Mouse (Mus musculus): ENCODE measurements around the gene Gsdma3.

Gsdma3 gene

DNA sequence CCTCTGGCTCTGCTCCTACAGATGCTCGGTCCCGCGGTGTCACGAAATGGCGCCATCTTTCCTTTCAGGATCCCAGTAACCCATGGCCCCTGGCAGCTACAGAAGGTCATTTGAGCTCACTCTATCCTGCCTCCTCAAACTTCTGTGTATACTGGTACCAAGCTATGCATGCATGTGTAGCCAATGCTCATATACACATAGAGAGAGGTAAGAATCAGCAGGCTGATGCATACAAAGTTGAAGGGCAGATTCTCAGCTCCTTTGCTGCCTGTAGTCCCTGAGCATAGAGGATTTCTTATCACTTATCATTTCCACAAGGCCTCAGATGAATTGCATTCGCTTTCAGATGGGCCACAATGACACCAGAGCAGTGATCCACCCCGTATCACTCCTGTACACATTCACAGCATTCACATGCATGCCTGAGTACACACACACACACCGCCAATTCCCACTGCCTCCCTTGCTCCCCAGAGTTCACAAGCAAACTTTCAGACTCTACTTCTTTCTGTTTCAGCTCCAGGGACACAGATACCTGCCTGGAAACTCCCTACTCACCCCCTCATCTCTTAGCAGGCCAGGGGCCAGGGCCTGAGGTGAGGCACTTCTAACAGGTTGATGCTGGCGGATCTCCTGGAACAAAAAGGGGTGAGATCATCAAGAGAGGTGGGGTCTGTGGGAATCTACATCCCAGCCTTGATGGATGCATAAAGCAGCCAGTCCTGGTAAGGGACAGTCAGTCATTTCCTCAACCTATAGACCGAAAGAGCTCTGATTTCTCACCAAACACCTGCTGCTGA is at the start of gene Gsdma3, which contains the start of gene Gm12355:
Gene Gsdma3, plus strand, starts transcription at position 750 of the 800 bp plus-strand sequence.
Gene Gm12355, minus strand, starts transcription at position 51 of the 800 bp plus-strand sequence.
- DNase-seq (ENCODE audit: low read depth), result no peak

GRCm38 (mm10) chr11:98577776-98578175 is 48.4 kb upstream of the Gsdma3 start:
- no peak for DNase-seq (ENCODE audit: low read depth)

GRCm38 (mm10) chr11:98580301-98581121 is 45.6 kb upstream of the Gsdma3 start:
- no peak for DNase-seq (ENCODE audit: low read depth)

DNA sequence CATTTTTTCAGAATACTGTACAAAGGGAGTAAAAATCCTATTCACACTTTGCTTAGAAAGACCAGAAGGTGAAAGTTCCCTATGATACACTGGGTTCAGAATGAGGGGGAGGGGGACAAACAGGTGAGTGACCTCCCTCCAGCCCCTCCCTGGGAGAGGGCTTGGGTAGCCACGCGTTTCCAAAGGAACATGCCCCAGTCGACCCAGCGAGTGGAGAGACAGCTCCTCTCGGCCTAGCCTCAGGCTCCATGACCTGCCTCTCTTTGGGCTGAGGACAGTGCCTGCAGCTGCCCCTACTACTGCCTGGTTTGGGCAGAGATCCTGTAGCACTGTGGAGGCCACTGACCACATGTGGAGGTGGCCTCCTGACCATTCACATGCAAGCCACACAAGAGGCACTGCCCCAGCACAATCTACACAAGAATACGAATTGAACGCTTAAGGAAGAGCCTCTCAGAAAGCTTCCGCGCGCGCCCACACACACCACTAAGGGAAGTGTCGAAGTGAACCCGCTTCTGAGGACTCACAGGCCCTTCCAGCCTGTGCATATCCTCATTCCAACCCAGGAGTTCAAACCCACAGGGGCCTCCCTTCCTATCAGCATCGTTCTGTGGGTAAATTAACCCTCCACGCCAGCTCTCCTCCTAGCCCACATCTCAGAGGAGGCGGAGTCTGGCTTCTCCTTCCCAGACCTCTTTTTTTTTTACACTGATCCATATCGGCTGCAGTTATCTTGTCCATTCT is 44.7 kb upstream of the Gsdma3 start:
- no peak for DNase-seq (ENCODE audit: low read depth)

DNA sequence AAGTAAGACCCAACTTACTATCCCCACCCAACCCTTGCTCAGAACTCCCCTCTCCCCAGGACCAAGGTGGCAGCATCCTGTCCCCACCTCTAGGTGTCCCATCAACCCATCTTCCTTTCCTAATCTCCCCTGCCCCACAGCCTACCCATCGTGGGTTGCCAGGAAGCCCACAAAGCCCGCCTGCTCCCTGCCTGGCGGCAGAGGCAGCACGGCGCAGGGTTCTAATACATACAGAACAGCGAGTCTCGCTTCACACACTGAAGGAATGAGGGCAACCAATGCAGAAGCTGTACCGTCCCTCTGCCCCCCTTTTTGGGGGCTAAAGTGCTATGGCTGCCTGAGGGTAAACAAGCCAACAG is 44.2 kb upstream of the Gsdma3 start:
- no peak for DNase-seq (ENCODE audit: low read depth)

DNA sequence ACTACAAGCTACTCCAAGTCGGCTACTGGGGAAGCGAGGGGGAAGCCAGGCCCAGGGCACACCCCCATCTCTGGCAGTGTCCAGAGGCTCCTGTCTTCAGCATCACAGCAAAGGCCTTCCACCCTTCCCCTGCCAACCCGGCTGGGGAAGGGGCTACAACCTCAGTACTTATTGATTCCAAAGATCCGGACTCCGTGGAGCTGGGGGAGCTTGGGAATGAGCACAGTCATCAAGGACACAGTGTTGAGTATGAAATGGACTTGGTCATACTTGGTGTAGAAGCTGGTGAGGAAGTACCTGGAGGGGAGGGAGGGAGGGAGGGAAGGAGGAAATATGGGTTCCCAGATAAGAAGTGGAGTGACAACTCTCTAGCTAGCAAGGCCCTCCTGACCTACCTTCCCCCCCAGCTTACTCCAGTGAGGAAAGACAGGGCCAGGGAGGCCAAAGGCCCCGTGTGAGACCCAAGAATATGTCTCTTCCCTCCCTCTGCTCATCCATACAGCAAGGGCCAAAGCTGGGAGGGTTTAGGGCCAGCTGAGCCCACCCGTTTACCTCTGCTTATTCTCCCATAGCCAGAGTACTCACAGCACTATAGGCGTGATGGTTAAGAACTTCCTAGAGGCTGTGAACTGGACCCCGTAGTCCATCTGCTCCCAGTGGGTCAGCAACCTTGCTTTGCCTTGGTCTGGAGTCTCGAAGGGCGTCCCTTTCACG is 43.5 kb upstream of the Gsdma3 start:
- DNase-seq (ENCODE audit: low read depth), result no peak

DNA sequence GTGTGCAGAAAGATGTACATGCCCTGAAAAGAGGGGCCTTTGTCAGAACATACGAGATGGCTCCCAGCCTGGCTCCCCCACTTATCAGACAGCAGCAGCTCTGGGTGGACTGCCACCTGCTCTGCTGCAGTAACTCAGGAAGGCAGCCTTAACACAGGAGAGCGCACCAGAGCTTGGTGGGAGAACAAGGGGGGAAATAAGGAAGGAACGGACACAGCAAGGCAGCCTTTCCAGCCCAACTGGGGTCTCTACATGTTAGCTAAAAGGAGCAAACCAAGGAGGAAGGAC is 43.0 kb upstream of the Gsdma3 start:
- no peak for DNase-seq (ENCODE audit: low read depth)

DNA sequence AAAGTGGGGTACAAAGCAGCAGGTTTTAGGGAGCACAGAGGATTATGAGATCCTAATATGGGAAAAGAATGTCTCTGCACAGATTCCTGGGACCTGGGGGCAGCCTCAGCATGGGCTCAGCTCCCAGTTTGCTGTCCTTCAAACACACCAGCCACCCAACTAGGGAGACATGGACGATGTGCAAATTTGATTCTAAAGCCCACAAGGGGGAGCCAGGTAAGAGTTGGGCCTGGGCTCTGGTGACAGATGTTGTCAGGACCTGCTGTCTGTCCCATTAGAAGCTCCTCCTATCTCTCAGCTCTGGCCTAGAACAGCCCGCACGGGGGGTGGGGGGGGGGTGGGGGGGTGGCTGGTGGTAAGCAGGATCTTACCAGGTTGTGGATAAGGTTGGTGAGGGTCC is 42.6 kb upstream of the Gsdma3 start:
- DNase-seq (ENCODE audit: low read depth), result no peak

DNA sequence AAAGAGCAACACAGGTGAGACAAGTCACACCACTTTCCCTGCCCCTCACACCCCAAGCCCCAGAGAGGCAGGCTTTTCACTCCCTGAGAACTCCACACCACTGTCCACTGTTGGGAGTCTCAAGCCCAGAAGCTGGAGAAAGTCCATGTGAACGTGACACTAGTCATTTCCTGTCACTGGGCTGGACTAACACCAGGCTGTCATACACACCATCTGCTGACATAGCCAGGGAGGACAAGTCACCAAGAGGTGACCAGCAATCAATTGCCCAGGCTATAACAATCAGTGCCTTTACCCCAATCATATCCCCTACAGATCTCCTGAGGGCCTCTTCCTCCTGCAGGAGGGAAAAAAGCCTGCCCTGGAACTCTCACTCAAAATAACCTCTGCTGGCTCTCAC is 42.0 kb upstream of the Gsdma3 start:
- no peak for DNase-seq (ENCODE audit: low read depth)

- DNase-seq (ENCODE audit: low read depth), result no peak
These were observed 41.5 kb upstream of the Gsdma3 start for GRCm38 (mm10) chr11:98584629-98585177.

DNA sequence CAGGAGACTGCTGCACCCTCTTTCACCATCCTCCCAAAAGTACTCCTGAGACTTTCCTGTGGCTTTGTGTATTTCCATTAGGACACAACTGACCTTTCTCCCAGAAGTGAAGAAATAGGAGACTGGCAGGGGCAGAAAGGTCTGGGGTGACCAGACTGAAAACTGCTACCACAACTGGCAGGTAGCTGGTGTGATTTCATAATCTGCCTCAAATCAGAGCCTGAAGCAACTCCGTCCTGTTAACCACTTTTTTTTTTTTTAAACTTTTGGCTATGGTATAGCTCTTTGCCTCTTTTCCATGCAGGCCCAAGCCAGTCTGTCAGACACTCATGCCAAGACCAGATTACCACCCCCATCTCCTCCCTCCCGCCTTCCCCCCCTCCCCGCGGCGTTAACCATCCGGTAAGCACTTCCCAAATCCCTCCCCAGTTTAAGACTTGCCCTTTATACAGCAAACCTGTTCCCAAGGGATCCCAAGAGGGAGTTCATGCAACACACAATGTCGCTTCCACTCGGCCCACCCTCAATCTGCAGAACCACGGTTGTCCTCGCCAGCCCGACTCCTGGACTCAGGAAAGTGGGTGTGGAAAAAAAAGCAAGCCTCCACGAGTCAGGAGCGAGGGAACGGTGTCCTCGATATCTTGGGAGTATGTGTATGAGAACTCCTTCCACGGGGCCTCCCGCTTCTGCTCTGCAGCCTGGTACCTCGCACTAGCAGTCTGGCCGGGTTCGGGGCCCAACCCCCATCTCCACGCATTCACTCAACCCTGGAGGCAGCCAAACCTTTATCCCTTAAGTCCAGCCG is 39.9 kb upstream of the Gsdma3 start:
- DNase-seq (ENCODE audit: low read depth), result peak; percentile 45

GRCm38 (mm10) chr11:98586892-98587563 is 39.1 kb upstream of the Gsdma3 start, which contains the start of gene Ormdl3:
TSS of gene Ormdl3 (minus strand) at chr11:98587368.
- peak; percentile 95 for DNase-seq (ENCODE audit: low read depth)

- DNase-seq (ENCODE audit: low read depth), result peak; percentile 79
These were observed 38.2 kb upstream of the Gsdma3 start for GRCm38 (mm10) chr11:98587684-98588546.

GRCm38 (mm10) chr11:98588833-98589281 is 37.3 kb upstream of the Gsdma3 start:
- DNase-seq (ENCODE audit: low read depth), result no peak

- DNase-seq (ENCODE audit: low read depth), result no peak
These were observed 36.9 kb upstream of the Gsdma3 start for GRCm38 (mm10) chr11:98589306-98589705.

GRCm38 (mm10) chr11:98590548-98591445 is 35.4 kb upstream of the Gsdma3 start:
- DNase-seq (ENCODE audit: low read depth), result no peak

- peak; percentile 55 for DNase-seq (ENCODE audit: low read depth)
These were observed 31.1 kb upstream of the Gsdma3 start for GRCm38 (mm10) chr11:98595021-98595420.

DNA sequence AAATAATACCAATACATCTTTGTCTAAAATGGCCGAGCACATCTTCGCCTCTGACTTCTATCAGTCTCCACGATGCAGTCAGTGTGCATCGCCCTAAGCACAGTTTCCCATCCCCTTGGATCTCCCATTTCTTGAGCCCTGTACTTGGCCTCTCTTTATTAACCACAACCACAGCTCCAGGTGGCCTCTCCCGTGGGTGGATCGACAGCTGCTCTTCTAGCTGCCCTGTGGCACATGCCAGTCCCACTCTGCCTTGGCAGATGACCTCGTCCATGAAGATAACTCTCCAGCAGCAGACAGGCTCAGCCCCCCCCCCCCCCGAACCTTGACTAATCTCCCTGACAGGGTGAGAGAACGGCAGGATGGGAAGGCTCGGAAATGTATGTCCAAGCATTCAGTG is 30.7 kb upstream of the Gsdma3 start:
- no peak for DNase-seq (ENCODE audit: low read depth)

All from naive thymus-derived CD4-positive, alpha-beta T cell, adult 2 months (primary cell).